Mouse (Mus musculus): Measurements from ENCODE around the gene Ppp1r12a.

GRCm38 (mm10) chr10:108286658-108287437 is 124.9 kb downstream of the Ppp1r12a start:
- no peak for TF ChIP-seq ZNF384 (IDR thresholded peaks at IDR 0.05; ENCODE audit: low read depth, low read length)
- no peak for TF ChIP-seq ZC3H11A (IDR thresholded peaks at IDR 0.05; ENCODE audit: borderline replicate concordance, low read depth, low read length)
